Mouse (Mus musculus): ENCODE results near the gene Gps2.

Gene Gps2

GRCm38 (mm10) chr11:69913554-69914371 lies at the start of gene Gps2:
Gps2 (plus strand) TSS chr11:69913888.
- peak; percentile 91 to 93 for DNase-seq (ENCODE audit: low spot score in 2 of 2)

- no peak for DNase-seq (ENCODE audit: low spot score in 2 of 2)
These were observed 49.4 kb upstream of the Gps2 start for GRCm38 (mm10) chr11:69864138-69864860.

GRCm38 (mm10) chr11:69865561-69865960 lies 48.1 kb upstream of the Gps2 start:
- DNase-seq (ENCODE audit: low spot score in 2 of 2): no peak

- DNase-seq (ENCODE audit: low spot score in 2 of 2): no peak
These were observed 46.4 kb upstream of the Gps2 start for GRCm38 (mm10) chr11:69867335-69867734.

- DNase-seq (ENCODE audit: low spot score in 2 of 2): no peak
These were observed 43.2 kb upstream of the Gps2 start for GRCm38 (mm10) chr11:69870289-69871069.

- no peak for DNase-seq (ENCODE audit: low spot score in 2 of 2)
These were observed 41.9 kb upstream of the Gps2 start for GRCm38 (mm10) chr11:69871822-69872221.

- no peak for DNase-seq (ENCODE audit: low spot score in 2 of 2)
These were observed 41.2 kb upstream of the Gps2 start for GRCm38 (mm10) chr11:69872451-69872850.

- peak; percentile 81 to 88 for DNase-seq (ENCODE audit: low spot score in 2 of 2)
These were observed 37.5 kb upstream of the Gps2 start for GRCm38 (mm10) chr11:69876186-69876585.

- DNase-seq (ENCODE audit: low spot score in 2 of 2): peak; percentile 85 to 87
These were observed 36.8 kb upstream of the Gps2 start for GRCm38 (mm10) chr11:69876867-69877266.

GRCm38 (mm10) chr11:69877878-69878277 lies 35.8 kb upstream of the Gps2 start, which contains the start of gene Tmem95:
Tmem95 (minus strand) TSS chr11:69878018.
- DNase-seq (ENCODE audit: low spot score in 2 of 2): no peak

- DNase-seq (ENCODE audit: low spot score in 2 of 2): no peak
These were observed 35.3 kb upstream of the Gps2 start for GRCm38 (mm10) chr11:69878399-69878798.

- no peak for DNase-seq (ENCODE audit: low spot score in 2 of 2)
These were observed 34.7 kb upstream of the Gps2 start for GRCm38 (mm10) chr11:69878952-69879351.

- no peak for DNase-seq (ENCODE audit: low spot score in 2 of 2)
These were observed 34.0 kb upstream of the Gps2 start for GRCm38 (mm10) chr11:69879711-69880110.

- DNase-seq (ENCODE audit: low spot score in 2 of 2): no peak
These were observed 33.2 kb upstream of the Gps2 start for GRCm38 (mm10) chr11:69880506-69880852.

- peak; percentile 95 to 97 for DNase-seq (ENCODE audit: low spot score in 2 of 2)
These were observed 32.7 kb upstream of the Gps2 start, which contains the start of gene Kctd11 for GRCm38 (mm10) chr11:69880853-69881603. Kctd11 (minus strand) TSS chr11:69881406.

- no peak for DNase-seq (ENCODE audit: low spot score in 2 of 2)
These were observed 31.7 kb upstream of the Gps2 start for GRCm38 (mm10) chr11:69881787-69882670.

- no peak for DNase-seq (ENCODE audit: low spot score in 2 of 2)
These were observed 30.6 kb upstream of the Gps2 start for GRCm38 (mm10) chr11:69883066-69883465.

GRCm38 (mm10) chr11:69883527-69884151 lies 30.0 kb upstream of the Gps2 start:
- DNase-seq (ENCODE audit: low spot score in 2 of 2): no peak

GRCm38 (mm10) chr11:69884240-69884639 lies 29.4 kb upstream of the Gps2 start:
- peak in 1 of 2 experiments; percentile 26 for DNase-seq (ENCODE audit: low spot score in 2 of 2)

GRCm38 (mm10) chr11:69884663-69885062 lies 29.0 kb upstream of the Gps2 start:
- no peak for DNase-seq (ENCODE audit: low spot score in 2 of 2)

All from heart, adult 9 months (tissue).